Mouse (Mus musculus): ENCODE data around the gene Slc7a6.

- TF ChIP-seq CTCF (IDR thresholded peaks at IDR 0.05; ENCODE audit: borderline replicate concordance, control insufficient read depth, extremely low read depth, insufficient read depth, low read length, poor library complexity) (peak; percentile 49; the same call in 1 of the 2 replicates), POLR2A (IDR thresholded peaks at IDR 0.05; ENCODE audit: control insufficient read depth, extremely low read depth, insufficient read depth, low read length, poor library complexity) (no peak)
Observed at GRCm38 (mm10) chr8:106165460-106165859, 3.2 kb upstream of the Slc7a6 start.
